Mouse (Mus musculus): Measurements from ENCODE around the gene Slc6a1. TPM values are rescaled to one million over a fixed set of nuclear protein-coding genes. Genes with fewer than 3 reads are reported as not detected.
A peak's percentile ranks its signal among the peaks of the same experiment; 100 is the strongest.

The Slc6a1 gene
- total and polyA plus RNA-seq, 2 experiments, result 0.07 TPM; not detected in 1

GRCm38 (mm10) chr6:114304668-114305067, 22.2 kb downstream of the Slc6a1 start:
- H3K27me3 ChIP-seq (ENCODE audit: control insufficient read depth, insufficient read depth, low read length), result peaks cover 3% of the 10 kb centered on the region; the same call in 1 of the 2 replicates
- no peak overlapping the region for H3K9ac ChIP-seq (ENCODE audit: low read depth, low read length)
- H3K36me3 ChIP-seq (ENCODE audit: control insufficient read depth, insufficient read depth, low read length), result no peaks in the 10 kb centered on the region
- DNase-seq (ENCODE audit: extremely low read depth, low read depth, low spot score), result no peak
- H3K4me1 ChIP-seq (ENCODE audit: control insufficient read depth, insufficient read depth, low read length), result no peaks in the 10 kb centered on the region
- H3K27ac ChIP-seq (replicated peaks; ENCODE audit: insufficient read depth, low read depth, low read length), result no peak overlapping the region
- H3K79me2 ChIP-seq (ENCODE audit: control insufficient read depth, insufficient read depth, low read length), result no peaks in the 10 kb centered on the region
- no peak for TF ChIP-seq CTCF (IDR thresholded peaks at IDR 0.05; ENCODE audit: low read depth, low read length)
- no peak for TF ChIP-seq POLR2A (IDR thresholded peaks at IDR 0.05; ENCODE audit: extremely low read depth, insufficient read depth, low read length)
- 75% methylated on average over 6 of the region's 6 CpGs for WGBS
- H3K4me3 ChIP-seq (ENCODE audit: insufficient read depth, low read depth, low read length), result no peak overlapping the region

GRCm38 (mm10) chr6:114320511-114320910, 38.1 kb downstream of the Slc6a1 start:
- no peak overlapping the region for H3K9ac ChIP-seq (ENCODE audit: low read depth, low read length)
- H3K27me3 ChIP-seq (ENCODE audit: control insufficient read depth, insufficient read depth, low read length), result peaks cover 2% of the 10 kb centered on the region; the same call in 1 of the 2 replicates
- 71% methylated on average over 5 of the region's 5 CpGs for WGBS
- no peaks in the 10 kb centered on the region for H3K4me1 ChIP-seq (ENCODE audit: control insufficient read depth, insufficient read depth, low read length)
- H3K27ac ChIP-seq (replicated peaks; ENCODE audit: insufficient read depth, low read depth, low read length), result no peak overlapping the region
- DNase-seq (ENCODE audit: extremely low read depth, low read depth, low spot score), result no peak
- H3K79me2 ChIP-seq (ENCODE audit: control insufficient read depth, insufficient read depth, low read length), result no peaks in the 10 kb centered on the region
- H3K36me3 ChIP-seq (ENCODE audit: control insufficient read depth, insufficient read depth, low read length), result no peaks in the 10 kb centered on the region
- no peak overlapping the region for H3K4me3 ChIP-seq (ENCODE audit: insufficient read depth, low read depth, low read length)
- TF ChIP-seq CTCF (IDR thresholded peaks at IDR 0.05; ENCODE audit: low read depth, low read length) (no peak), POLR2A (IDR thresholded peaks at IDR 0.05; ENCODE audit: extremely low read depth, insufficient read depth, low read length) (no peak)

GRCm38 (mm10) chr6:114321146-114321545, 38.7 kb downstream of the Slc6a1 start:
- H3K27me3 ChIP-seq (ENCODE audit: control insufficient read depth, insufficient read depth, low read length), result peaks cover 2% of the 10 kb centered on the region; the same call in 1 of the 2 replicates
- H3K27ac ChIP-seq (replicated peaks; ENCODE audit: insufficient read depth, low read depth, low read length), result no peak overlapping the region
- no peaks in the 10 kb centered on the region for H3K79me2 ChIP-seq (ENCODE audit: control insufficient read depth, insufficient read depth, low read length)
- H3K36me3 ChIP-seq (ENCODE audit: control insufficient read depth, insufficient read depth, low read length), result no peaks in the 10 kb centered on the region
- no peak for DNase-seq (ENCODE audit: extremely low read depth, low read depth, low spot score)
- TF ChIP-seq CTCF (IDR thresholded peaks at IDR 0.05; ENCODE audit: low read depth, low read length), result no peak
- TF ChIP-seq POLR2A (IDR thresholded peaks at IDR 0.05; ENCODE audit: extremely low read depth, insufficient read depth, low read length), result no peak
- H3K4me1 ChIP-seq (ENCODE audit: control insufficient read depth, insufficient read depth, low read length), result no peaks in the 10 kb centered on the region
- no peak overlapping the region for H3K9ac ChIP-seq (ENCODE audit: low read depth, low read length)
- WGBS, result 95% methylated on average over 3 of the region's 3 CpGs
- no peak overlapping the region for H3K4me3 ChIP-seq (ENCODE audit: insufficient read depth, low read depth, low read length)

GRCm38 (mm10) chr6:114322914-114323313, 40.5 kb downstream of the Slc6a1 start:
- H3K4me3 ChIP-seq (ENCODE audit: insufficient read depth, low read depth, low read length), result no peak overlapping the region
- no peaks in the 10 kb centered on the region for H3K27me3 ChIP-seq (ENCODE audit: control insufficient read depth, insufficient read depth, low read length)
- no peaks in the 10 kb centered on the region for H3K4me1 ChIP-seq (ENCODE audit: control insufficient read depth, insufficient read depth, low read length)
- H3K36me3 ChIP-seq (ENCODE audit: control insufficient read depth, insufficient read depth, low read length), result no peaks in the 10 kb centered on the region
- no peak overlapping the region for H3K9ac ChIP-seq (ENCODE audit: low read depth, low read length)
- H3K27ac ChIP-seq (replicated peaks; ENCODE audit: insufficient read depth, low read depth, low read length), result no peak overlapping the region
- 78% methylated on average over 3 of the region's 3 CpGs for WGBS
- no peaks in the 10 kb centered on the region for H3K79me2 ChIP-seq (ENCODE audit: control insufficient read depth, insufficient read depth, low read length)
- no peak for DNase-seq (ENCODE audit: extremely low read depth, low read depth, low spot score)
- TF ChIP-seq POLR2A (IDR thresholded peaks at IDR 0.05; ENCODE audit: extremely low read depth, insufficient read depth, low read length) (no peak), CTCF (IDR thresholded peaks at IDR 0.05; ENCODE audit: low read depth, low read length) (no peak)

GRCm38 (mm10) chr6:114324808-114325207, 42.4 kb downstream of the Slc6a1 start:
- H3K36me3 ChIP-seq (ENCODE audit: control insufficient read depth, insufficient read depth, low read length), result no peaks in the 10 kb centered on the region
- H3K9ac ChIP-seq (ENCODE audit: low read depth, low read length), result no peak overlapping the region
- DNase-seq (ENCODE audit: extremely low read depth, low read depth, low spot score), result no peak
- H3K4me3 ChIP-seq (ENCODE audit: insufficient read depth, low read depth, low read length), result no peak overlapping the region
- no peaks in the 10 kb centered on the region for H3K27me3 ChIP-seq (ENCODE audit: control insufficient read depth, insufficient read depth, low read length)
- WGBS, result 89% methylated on average over 5 of the region's 5 CpGs
- H3K27ac ChIP-seq (replicated peaks; ENCODE audit: insufficient read depth, low read depth, low read length), result no peak overlapping the region
- no peak for TF ChIP-seq CTCF (IDR thresholded peaks at IDR 0.05; ENCODE audit: low read depth, low read length)
- no peak for TF ChIP-seq POLR2A (IDR thresholded peaks at IDR 0.05; ENCODE audit: extremely low read depth, insufficient read depth, low read length)
- H3K79me2 ChIP-seq (ENCODE audit: control insufficient read depth, insufficient read depth, low read length), result no peaks in the 10 kb centered on the region
- no peaks in the 10 kb centered on the region for H3K4me1 ChIP-seq (ENCODE audit: control insufficient read depth, insufficient read depth, low read length)

GRCm38 (mm10) chr6:114329597-114330470, 47.4 kb downstream of the Slc6a1 start:
- no peak overlapping the region for H3K27ac ChIP-seq (replicated peaks; ENCODE audit: insufficient read depth, low read depth, low read length)
- no peaks in the 10 kb centered on the region for H3K4me1 ChIP-seq (ENCODE audit: control insufficient read depth, insufficient read depth, low read length)
- no peaks in the 10 kb centered on the region for H3K36me3 ChIP-seq (ENCODE audit: control insufficient read depth, insufficient read depth, low read length)
- WGBS, result 37% methylated on average over 8 of the region's 8 CpGs
- no peaks in the 10 kb centered on the region for H3K27me3 ChIP-seq (ENCODE audit: control insufficient read depth, insufficient read depth, low read length)
- H3K4me3 ChIP-seq (ENCODE audit: insufficient read depth, low read depth, low read length), result no peak overlapping the region
- H3K79me2 ChIP-seq (ENCODE audit: control insufficient read depth, insufficient read depth, low read length), result no peaks in the 10 kb centered on the region
- H3K9ac ChIP-seq (ENCODE audit: low read depth, low read length), result no peak overlapping the region
- TF ChIP-seq POLR2A (IDR thresholded peaks at IDR 0.05; ENCODE audit: extremely low read depth, insufficient read depth, low read length) (no peak), CTCF (IDR thresholded peaks at IDR 0.05; ENCODE audit: low read depth, low read length) (peak; percentile 6; the same call in 1 of the 2 replicates)
- DNase-seq (ENCODE audit: extremely low read depth, low read depth, low spot score), result no peak

Data from liver, adult 2 months (tissue).